Mouse (Mus musculus): ENCODE results near the gene Efcab10. TPM values are rescaled to one million over a fixed set of nuclear protein-coding genes. Genes with fewer than 3 reads are reported as not detected.
A peak's percentile ranks its signal among the peaks of the same experiment; 100 is the strongest.

The Efcab10 gene
- total and polyA plus RNA-seq, 3 experiments: 0.37 TPM; not detected in 2

- TF ChIP-seq EP300 (IDR thresholded peaks at IDR 0.05; ENCODE audit: insufficient read depth, low read depth, low read length) (0 out of 2 replicates have a peak, but pooled peaks have one; percentile 29), CTCF (IDR thresholded peaks at IDR 0.05) (peak; percentile 85), POLR2A (IDR thresholded peaks at IDR 0.05; ENCODE audit: insufficient read depth, low read depth, low read length) (no peak)
- 0 out of 2 replicates have a peak overlapping the region, but pooled peaks have one; percentile 4 for H3K9ac ChIP-seq (ENCODE audit: low read depth, low read length)
- H3K27ac ChIP-seq: no peak overlapping the region
- intact Hi-C loops (cut with DNase I): loop anchor here (2.0 kb wide), 1 partner anchor 353 kb away; no protein-coding TSS in a partner anchor
- H3K4me3 ChIP-seq: peak overlapping the region; percentile 30; the same call in 1 of the 2 replicates
- H3K27me3 ChIP-seq (ENCODE audit: control insufficient read depth, insufficient read depth, low read length): 0 out of 2 replicates have a peak, but pooled peaks cover 1% of the 10 kb centered on the region
- no peaks in the 10 kb centered on the region for H3K36me3 ChIP-seq (ENCODE audit: control insufficient read depth, insufficient read depth, low read length)
- H3K79me2 ChIP-seq (replicated peaks; ENCODE audit: control insufficient read depth, insufficient read depth, low read length): no peaks in the 10 kb centered on the region
- WGBS: 17% methylated on average over 22 of the region's 22 CpGs
- peak; percentile 54 to 75 for DNase-seq
- H3K4me1 ChIP-seq (ENCODE audit: control insufficient read depth, insufficient read depth, low read length): no peaks in the 10 kb centered on the region
Observed at GRCm38 (mm10) chr12:33379624-33380445, 14.8 kb upstream of the Efcab10 start.

GRCm38 (mm10) chr12:33388842-33389241 lies 5.8 kb upstream of the Efcab10 start:
- H3K36me3 ChIP-seq (ENCODE audit: control insufficient read depth, insufficient read depth, low read length): no peaks in the 10 kb centered on the region
- H3K4me3 ChIP-seq: no peak overlapping the region
- peak; percentile 67; the same call in 1 of the 2 replicates for TF ChIP-seq EP300 (IDR thresholded peaks at IDR 0.05; ENCODE audit: insufficient read depth, low read depth, low read length)
- TF ChIP-seq CTCF (IDR thresholded peaks at IDR 0.05): peak; percentile 91
- TF ChIP-seq POLR2A (IDR thresholded peaks at IDR 0.05; ENCODE audit: insufficient read depth, low read depth, low read length): no peak
- H3K4me1 ChIP-seq (ENCODE audit: control insufficient read depth, insufficient read depth, low read length): no peaks in the 10 kb centered on the region
- H3K9ac ChIP-seq (ENCODE audit: low read depth, low read length): no peak overlapping the region
- intact Hi-C loops (cut with DNase I): loop anchor here (1.0 to 5.0 kb wide), 4 partner anchors 35 to 1804 kb away; no protein-coding TSS in a partner anchor
- peak; percentile 55 to 69 for DNase-seq
- H3K27me3 ChIP-seq (ENCODE audit: control insufficient read depth, insufficient read depth, low read length): no peaks in the 10 kb centered on the region
- H3K79me2 ChIP-seq (replicated peaks; ENCODE audit: control insufficient read depth, insufficient read depth, low read length): no peaks in the 10 kb centered on the region
- 15% methylated on average over 5 of the region's 5 CpGs for WGBS
- H3K27ac ChIP-seq: no peak overlapping the region

- H3K27me3 ChIP-seq (ENCODE audit: control insufficient read depth, insufficient read depth, low read length): no peaks in the 10 kb centered on the region
- TF ChIP-seq POLR2A (IDR thresholded peaks at IDR 0.05; ENCODE audit: insufficient read depth, low read depth, low read length) (no peak), CTCF (IDR thresholded peaks at IDR 0.05) (no peak), EP300 (IDR thresholded peaks at IDR 0.05; ENCODE audit: insufficient read depth, low read depth, low read length) (no peak)
- H3K9ac ChIP-seq (ENCODE audit: low read depth, low read length): no peak overlapping the region
- no peaks in the 10 kb centered on the region for H3K4me1 ChIP-seq (ENCODE audit: control insufficient read depth, insufficient read depth, low read length)
- 26% methylated on average over 2 of the region's 2 CpGs for WGBS
- DNase-seq: no peak
- no peak overlapping the region for H3K4me3 ChIP-seq
- no peak overlapping the region for H3K27ac ChIP-seq
- intact Hi-C loops (cut with DNase I): no loop called here
- H3K79me2 ChIP-seq (replicated peaks; ENCODE audit: control insufficient read depth, insufficient read depth, low read length): no peaks in the 10 kb centered on the region
- no peaks in the 10 kb centered on the region for H3K36me3 ChIP-seq (ENCODE audit: control insufficient read depth, insufficient read depth, low read length)
Observed at GRCm38 (mm10) chr12:33390844-33391560, 3.7 kb upstream of the Efcab10 start.

GRCm38 (mm10) chr12:33403265-33403693 lies 8.6 kb downstream of the Efcab10 start:
- Histone ChIP-seq H3K4me1 (ENCODE audit: control insufficient read depth, insufficient read depth, low read length) (no peaks in the 10 kb centered on the region), H3K9ac (ENCODE audit: low read depth, low read length) (no peak overlapping the region), H3K36me3 (ENCODE audit: control insufficient read depth, insufficient read depth, low read length) (no peaks in the 10 kb centered on the region), H3K79me2 (replicated peaks; ENCODE audit: control insufficient read depth, insufficient read depth, low read length) (no peaks in the 10 kb centered on the region), H3K4me3 (no peak overlapping the region), H3K27me3 (ENCODE audit: control insufficient read depth, insufficient read depth, low read length) (no peaks in the 10 kb centered on the region), H3K27ac (no peak overlapping the region)
- no peak for DNase-seq
- 32% methylated on average over 7 of the region's 7 CpGs for WGBS
- no peak for TF ChIP-seq POLR2A (IDR thresholded peaks at IDR 0.05; ENCODE audit: insufficient read depth, low read depth, low read length)
- no peak for TF ChIP-seq EP300 (IDR thresholded peaks at IDR 0.05; ENCODE audit: insufficient read depth, low read depth, low read length)
- TF ChIP-seq CTCF (IDR thresholded peaks at IDR 0.05): no peak
- intact Hi-C loops (cut with DNase I): no loop called here

GRCm38 (mm10) chr12:33404996-33405395 lies 10.3 kb downstream of the Efcab10 start:
- H3K27ac ChIP-seq: no peak overlapping the region
- intact Hi-C loops (cut with DNase I): no loop called here
- no peaks in the 10 kb centered on the region for H3K4me1 ChIP-seq (ENCODE audit: control insufficient read depth, insufficient read depth, low read length)
- no peak for DNase-seq
- no peaks in the 10 kb centered on the region for H3K79me2 ChIP-seq (replicated peaks; ENCODE audit: control insufficient read depth, insufficient read depth, low read length)
- no peak overlapping the region for H3K4me3 ChIP-seq
- H3K36me3 ChIP-seq (ENCODE audit: control insufficient read depth, insufficient read depth, low read length): no peaks in the 10 kb centered on the region
- WGBS: 50% methylated on average over 5 of the region's 5 CpGs
- H3K27me3 ChIP-seq (ENCODE audit: control insufficient read depth, insufficient read depth, low read length): no peaks in the 10 kb centered on the region
- H3K9ac ChIP-seq (ENCODE audit: low read depth, low read length): no peak overlapping the region
- TF ChIP-seq CTCF (IDR thresholded peaks at IDR 0.05) (no peak), EP300 (IDR thresholded peaks at IDR 0.05; ENCODE audit: insufficient read depth, low read depth, low read length) (no peak), POLR2A (IDR thresholded peaks at IDR 0.05; ENCODE audit: insufficient read depth, low read depth, low read length) (no peak)

All from heart, adult 2 months (tissue).